Mouse (Mus musculus): ENCODE measurements around the gene Gabrd. TPM values are rescaled to one million over a fixed set of nuclear protein-coding genes. Genes with fewer than 3 reads are reported as not detected.

The Gabrd gene
- polyA plus RNA-seq (2017; shearing (Covaris generic)): 0.37 TPM

GRCm38 (mm10) chr4:155397511-155398221 is at the start of gene Gabrd:
Gene Gabrd (minus strand): TSS chr4:155398112.

GRCm38 (mm10) chr4:155409058-155409776 is 11.3 kb upstream of the Gabrd start, which contains the start of gene Cfap74:
Gene Cfap74 (plus strand): TSS chr4:155409190.

GRCm38 (mm10) chr4:155361303-155361791 is 36.6 kb downstream of the Gabrd start, which contains the start of gene Prkcz:
Gene Prkcz (minus strand): TSS chr4:155361361.

Other genes with a start within 250 kb of the Gabrd start
- 181 TPM for gene Ski, start 175.5 kb downstream of the Gabrd start, polyA plus RNA-seq (2017; shearing (Covaris generic))
- 69.6 TPM for gene Faap20, start 148.3 kb downstream of the Gabrd start, polyA plus RNA-seq (2017; shearing (Covaris generic))
- gene Prkcz, start 36.8 kb downstream of the Gabrd start, polyA plus RNA-seq (2017; shearing (Covaris generic)): 29.2 TPM
- gene Cfap74, start 11.1 kb upstream of the Gabrd start, polyA plus RNA-seq (2017; shearing (Covaris generic)): 4.7 TPM
- gene Tmem52, start 71.0 kb upstream of the Gabrd start, polyA plus RNA-seq (2017; shearing (Covaris generic)): not detected
- gene Gnb1, start 93.2 kb upstream of the Gabrd start, polyA plus RNA-seq (2017; shearing (Covaris generic)): 416 TPM
- 101 TPM for gene Nadk, start 164.3 kb upstream of the Gabrd start, polyA plus RNA-seq (2017; shearing (Covaris generic))
- 25.7 TPM for gene Slc35e2, start 203.3 kb upstream of the Gabrd start, polyA plus RNA-seq (2017; shearing (Covaris generic))
- gene Cdk11b, start 226.7 kb upstream of the Gabrd start, polyA plus RNA-seq (2017; shearing (Covaris generic)): 317 TPM
- not detected for gene Gm10563, start 247.3 kb upstream of the Gabrd start, polyA plus RNA-seq (2017; shearing (Covaris generic))